Mouse (Mus musculus): Measurements from ENCODE around the gene Ntmt1. TPM values are rescaled to one million over a fixed set of nuclear protein-coding genes. Genes with fewer than 3 reads are reported as not detected.

Ntmt1 gene
- total RNA-seq (2021): 46.1 and 57.5 TPM in 2 replicates
- long read RNA-seq, transcript Ntmt1-201 (4 exons, 1,387 nt): major isoform, 40 of 53 reads
- long read RNA-seq, partial matches to known transcripts: 1 of 53 reads
- long read RNA-seq, other reads (novel, unspliced or antisense): 8 of 53 reads

- DNase-seq: peak; percentile 99
Observed at GRCm38 (mm10) chr2:30807648-30808295, at the start of gene Ntmt1. TSS of gene Ntmt1 (plus strand) at chr2:30807826.

GRCm38 (mm10) chr2:30758341-30759087 lies 49.1 kb upstream of the Ntmt1 start:
- peak; percentile 87 for DNase-seq

GRCm38 (mm10) chr2:30759088-30759374 lies 48.6 kb upstream of the Ntmt1 start:
- no peak for DNase-seq

GRCm38 (mm10) chr2:30759442-30759841 lies 48.2 kb upstream of the Ntmt1 start:
- no peak for DNase-seq

- no peak for DNase-seq
Observed at GRCm38 (mm10) chr2:30759858-30760547, 47.6 kb upstream of the Ntmt1 start.

- DNase-seq: no peak
Observed at GRCm38 (mm10) chr2:30760706-30761105, 46.9 kb upstream of the Ntmt1 start.

- no peak for DNase-seq
Observed at GRCm38 (mm10) chr2:30766446-30766845, 41.2 kb upstream of the Ntmt1 start.

GRCm38 (mm10) chr2:30767626-30768240 lies 39.9 kb upstream of the Ntmt1 start:
- no peak for DNase-seq

- no peak for DNase-seq
Observed at GRCm38 (mm10) chr2:30768529-30768928, 39.1 kb upstream of the Ntmt1 start.

GRCm38 (mm10) chr2:30769187-30769586 lies 38.4 kb upstream of the Ntmt1 start:
- DNase-seq: peak; percentile 38

GRCm38 (mm10) chr2:30771368-30771805 lies 36.2 kb upstream of the Ntmt1 start:
- DNase-seq: peak; percentile 30

GRCm38 (mm10) chr2:30771806-30772460 lies 35.7 kb upstream of the Ntmt1 start:
- peak; percentile 83 for DNase-seq

- DNase-seq: peak; percentile 21
Observed at GRCm38 (mm10) chr2:30772581-30773312, 34.9 kb upstream of the Ntmt1 start.

GRCm38 (mm10) chr2:30773313-30774005 lies 34.2 kb upstream of the Ntmt1 start:
- DNase-seq: no peak

- DNase-seq: no peak
Observed at GRCm38 (mm10) chr2:30775955-30776354, 31.7 kb upstream of the Ntmt1 start.

- no peak for DNase-seq
Observed at GRCm38 (mm10) chr2:30777266-30777665, 30.4 kb upstream of the Ntmt1 start.

GRCm38 (mm10) chr2:30778235-30778634 lies 29.4 kb upstream of the Ntmt1 start:
- no peak for DNase-seq

- DNase-seq: no peak
Observed at GRCm38 (mm10) chr2:30779241-30779640, 28.4 kb upstream of the Ntmt1 start.

GRCm38 (mm10) chr2:30782312-30783290 lies 25.0 kb upstream of the Ntmt1 start:
- no peak for DNase-seq

Data from adrenal gland, postnatal 25 days (tissue).